Mouse (Mus musculus) stomach, postnatal 0 days (tissue): ENCODE results near the gene Sgta.

Source experiments
- CTCF ChIP-seq: IDR thresholded peaks from 2 replicates; pipeline ENCODE4 v1.5.1; 2016; ENCODE audit warnings: antibody characterized with exemption, low read depth, mild to moderate bottlenecking, moderate library complexity
- EP300 ChIP-seq: optimal IDR thresholded peaks from 2 replicates; pipeline ENCODE3; 2016; ENCODE audit warnings: antibody characterized with exemption

- TF ChIP-seq CTCF = no peak
- no peak for TF ChIP-seq EP300
These were observed 52.7 kb downstream of the Sgta start for GRCm38 (mm10) chr10:81007240-81007639.
